Mouse (Mus musculus) kidney, postnatal 4 days (tissue): ENCODE results near the gene Gm20918.
"Not testable (repeated sequence)": the region's sequence is repeated elsewhere in the genome, so short reads cannot be mapped to it uniquely, and the experiment has no call there.

Source experiments
- DNase-seq, 2 experiments: peaks; one replicate each; pipeline ENCODE4 v3.0.0; 2021; ENCODE audit warnings: mixed read lengths in 2 of 2

Gene Gm20918

GRCm38 (mm10) chrY:5043637-5044036 lies at the start of gene Gm20918:
Gene Gm20918, plus strand, starts transcription at chrY:5043937.
- DNase-seq, result not testable (repeated sequence)
